Mouse (Mus musculus) kidney, adult 11 months (tissue): ENCODE data around the gene Hltf.
"Not testable (repeated sequence)": the region's sequence is repeated elsewhere in the genome, so short reads cannot be mapped to it uniquely, and the experiment has no call there.

Experiments
- DNase-seq: peaks from one replicate; pipeline ENCODE4 v3.0.0; 2022

Gene Hltf

DNA sequence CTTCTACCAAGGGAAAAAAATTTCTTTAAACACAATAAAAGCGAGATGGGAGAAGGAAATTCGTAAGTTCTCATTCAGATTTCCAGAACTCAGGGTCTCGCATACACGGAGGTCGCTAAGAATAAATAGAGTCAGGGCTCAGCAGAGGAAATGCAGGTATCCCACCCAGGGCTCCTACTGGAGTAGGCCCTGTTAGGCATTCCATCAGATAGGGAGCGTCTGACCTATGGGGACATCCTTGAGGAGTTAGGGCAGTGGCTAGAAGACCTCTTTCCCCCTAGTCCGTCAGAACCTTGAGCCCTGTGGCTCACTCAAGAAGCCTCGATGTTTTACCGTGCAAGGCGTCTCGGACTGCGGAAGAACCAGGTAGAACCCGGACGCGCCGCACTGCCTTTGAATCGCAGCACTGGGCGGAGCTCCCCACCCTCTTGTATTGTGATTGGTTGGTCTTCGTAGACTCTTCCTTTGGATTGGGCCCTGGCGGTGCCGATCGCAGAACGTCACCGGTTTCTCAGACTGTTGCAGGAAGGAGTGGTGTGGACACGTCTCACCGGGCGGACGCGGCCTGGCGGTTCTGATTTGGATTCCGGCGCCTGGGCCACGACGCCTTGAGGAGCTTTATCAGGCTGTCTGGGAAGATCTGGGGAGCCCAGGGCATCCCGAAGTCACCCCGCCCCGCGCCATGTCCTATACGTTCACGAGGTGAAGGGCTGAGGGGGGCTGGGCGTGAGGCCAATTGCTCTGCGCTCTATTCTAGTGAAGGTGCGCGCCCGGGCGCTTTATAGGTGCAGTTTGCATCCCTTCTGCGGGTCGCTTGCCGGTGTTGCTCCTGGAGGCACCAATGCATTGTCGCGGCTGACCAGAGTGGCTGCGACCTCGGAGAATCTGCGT, at the start of gene Hltf:
TSS of gene Hltf (plus strand) at position 506 of the 891 bp plus-strand sequence.
- DNase-seq, result peak; percentile 97

DNA sequence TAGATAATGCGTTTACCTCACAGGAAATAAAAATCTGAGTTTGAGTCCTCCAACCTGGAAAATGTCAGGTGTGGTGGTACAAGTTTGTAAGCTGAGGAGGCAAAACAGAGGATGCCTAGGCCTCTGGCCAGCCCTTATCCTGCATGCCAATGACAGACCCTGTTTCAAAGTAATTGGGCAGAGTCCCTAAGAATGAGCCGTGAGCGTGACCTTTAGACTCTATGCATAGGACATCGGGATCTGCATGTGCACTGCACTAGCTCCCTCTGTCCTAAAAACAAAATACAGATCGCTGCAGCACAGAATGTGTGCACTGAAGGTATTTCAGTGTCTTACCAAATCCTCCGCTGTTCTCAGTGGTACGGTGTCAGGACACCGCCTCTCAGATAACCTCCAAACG, 47.1 kb upstream of the Hltf start:
- no peak for DNase-seq

DNA sequence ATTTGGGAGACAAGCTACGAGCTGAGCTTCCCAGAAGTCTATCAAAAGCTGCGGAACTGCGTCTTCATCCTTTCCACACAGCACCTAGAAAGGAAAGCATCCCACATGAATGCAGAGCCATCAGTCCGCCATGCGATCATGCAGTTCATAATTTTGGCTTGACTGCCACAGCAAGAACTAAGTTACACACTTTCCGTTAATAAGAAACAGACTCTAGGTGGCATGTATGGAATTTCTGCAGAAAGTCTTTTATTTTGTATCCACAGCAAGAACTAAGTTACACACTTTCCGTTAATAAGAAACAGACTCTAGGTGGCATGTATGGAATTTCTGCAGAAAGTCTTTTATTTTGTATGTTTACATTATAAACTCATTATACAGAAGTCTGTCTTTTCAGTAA, 46.7 kb upstream of the Hltf start:
- DNase-seq, result not testable (repeated sequence)

DNA sequence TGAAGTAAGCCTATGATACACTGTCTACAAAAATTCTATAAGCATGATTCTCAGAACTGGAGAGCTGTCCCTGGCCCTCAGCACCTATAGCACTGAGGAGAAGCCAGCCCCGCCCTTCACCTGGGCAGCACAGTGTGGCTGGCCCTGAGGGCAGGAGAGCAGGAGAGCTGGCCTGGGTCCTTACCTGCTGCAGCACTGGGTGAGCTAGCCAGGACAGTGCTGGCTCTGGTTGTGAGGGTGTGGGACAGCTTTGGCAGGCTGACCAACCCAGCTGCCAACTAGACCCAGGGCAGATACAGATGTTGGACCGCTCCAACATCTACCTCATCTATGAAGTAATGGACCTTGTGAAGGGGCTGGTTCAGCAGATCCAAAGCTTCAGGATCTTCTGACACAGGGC, 43.2 kb upstream of the Hltf start:
- no peak for DNase-seq

DNA sequence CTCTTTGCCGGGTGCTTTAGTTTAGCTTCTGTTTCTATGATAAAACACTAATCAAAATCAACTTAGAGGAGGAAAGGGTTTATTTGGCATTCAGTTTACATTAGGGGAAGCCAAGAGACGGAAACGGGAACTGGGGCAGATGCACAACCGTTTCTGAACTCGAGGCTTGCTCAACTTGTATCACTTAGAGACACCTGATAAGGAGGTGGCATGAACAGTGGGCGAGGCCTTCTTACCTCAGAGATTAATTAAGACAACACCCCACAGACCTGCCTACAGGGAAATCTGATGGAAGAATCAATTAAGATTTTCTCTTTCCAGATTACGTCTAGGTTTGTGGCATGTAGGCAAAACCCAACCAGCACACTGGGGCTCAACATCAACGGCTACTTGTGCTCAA, 39.5 kb upstream of the Hltf start:
- no peak for DNase-seq

DNA sequence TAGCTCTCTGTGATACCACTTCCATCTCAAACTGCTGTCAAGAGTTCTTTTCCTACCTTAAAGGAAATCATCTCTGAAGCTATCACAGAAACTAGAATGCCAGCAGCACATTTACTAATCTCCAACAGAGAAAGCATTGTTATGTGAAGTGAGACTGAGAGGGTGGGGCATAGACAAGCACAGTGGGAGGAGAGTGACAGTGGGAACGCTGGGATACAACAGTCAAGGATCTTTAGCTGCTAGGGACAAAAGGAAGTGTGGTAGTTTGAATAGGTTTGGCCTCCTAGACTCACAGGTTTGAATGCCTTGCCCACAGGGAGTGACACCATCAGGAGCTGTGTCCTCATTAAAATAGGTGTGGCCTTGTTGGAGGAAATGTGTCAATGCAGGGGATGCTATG, 33.8 kb upstream of the Hltf start:
- no peak for DNase-seq

DNA sequence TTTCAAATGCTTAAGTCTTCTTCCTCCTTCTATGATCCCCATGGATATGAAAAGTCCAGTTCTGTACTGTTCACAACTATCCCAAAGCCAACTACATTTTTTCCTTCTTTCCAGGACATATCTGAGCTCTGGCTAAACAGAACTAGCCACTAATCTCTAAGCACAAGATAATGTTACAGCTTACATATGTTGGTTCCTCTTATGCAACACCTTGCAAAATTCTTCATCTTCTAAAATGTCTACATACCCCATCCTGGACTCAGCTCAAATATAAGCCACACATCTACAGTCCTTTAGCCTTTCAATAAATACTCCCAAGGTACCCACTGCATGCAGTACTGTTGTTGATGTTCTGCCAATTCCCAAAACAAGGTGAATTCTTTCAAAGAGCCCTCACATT, 31.1 kb upstream of the Hltf start:
- no peak for DNase-seq

DNA sequence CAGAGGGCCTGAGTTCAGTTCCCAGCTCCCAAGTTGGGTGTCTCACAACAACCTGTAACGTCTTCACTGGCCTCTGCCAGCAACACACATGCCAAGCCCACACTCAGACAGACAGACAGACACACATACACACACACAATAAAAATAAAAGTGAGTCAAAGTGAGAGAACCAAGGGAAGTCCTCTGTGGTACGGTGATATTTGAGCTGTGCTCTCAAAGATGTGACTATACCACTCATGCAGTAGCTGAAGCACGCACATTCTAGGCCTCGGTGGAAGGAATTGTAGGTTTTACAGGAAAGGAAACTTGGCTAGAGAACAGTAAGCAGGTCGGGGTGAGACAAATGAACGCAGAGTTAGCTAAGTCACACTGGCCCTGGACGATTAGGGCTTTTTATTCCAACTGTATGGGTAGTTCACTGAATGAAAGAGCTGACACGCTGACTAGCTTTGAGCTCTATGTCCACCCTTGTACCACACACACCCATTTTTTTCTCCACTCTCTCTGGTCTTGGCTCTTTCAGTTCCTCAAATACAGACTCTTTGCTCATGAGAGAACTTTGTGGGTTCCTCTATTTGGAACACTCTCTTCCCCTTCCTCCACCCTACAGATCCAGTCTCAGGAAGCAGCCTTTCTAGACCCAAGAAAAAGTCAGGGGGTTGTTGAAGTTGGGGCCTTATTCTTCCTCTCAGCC, 30.5 kb upstream of the Hltf start:
- DNase-seq, result no peak

DNA sequence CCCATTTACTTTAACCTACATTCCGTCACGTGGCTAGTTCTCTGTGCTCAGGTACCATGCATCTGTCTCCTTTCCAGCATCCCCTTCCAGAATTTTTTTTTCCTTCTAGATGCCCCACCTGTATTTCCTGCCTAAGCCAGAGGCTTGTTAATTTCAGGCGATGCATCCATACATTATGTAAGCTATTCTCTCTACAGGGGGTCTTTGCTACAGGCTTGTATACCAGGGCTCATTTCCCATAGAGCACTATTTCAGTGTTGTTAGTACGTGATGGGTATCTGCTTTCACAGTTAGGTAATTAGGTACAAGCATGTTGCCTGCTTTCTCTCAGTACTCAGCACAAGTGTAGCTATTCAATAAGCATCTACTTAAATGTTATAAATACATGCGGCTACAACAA, 29.8 kb upstream of the Hltf start:
- no peak for DNase-seq

DNA sequence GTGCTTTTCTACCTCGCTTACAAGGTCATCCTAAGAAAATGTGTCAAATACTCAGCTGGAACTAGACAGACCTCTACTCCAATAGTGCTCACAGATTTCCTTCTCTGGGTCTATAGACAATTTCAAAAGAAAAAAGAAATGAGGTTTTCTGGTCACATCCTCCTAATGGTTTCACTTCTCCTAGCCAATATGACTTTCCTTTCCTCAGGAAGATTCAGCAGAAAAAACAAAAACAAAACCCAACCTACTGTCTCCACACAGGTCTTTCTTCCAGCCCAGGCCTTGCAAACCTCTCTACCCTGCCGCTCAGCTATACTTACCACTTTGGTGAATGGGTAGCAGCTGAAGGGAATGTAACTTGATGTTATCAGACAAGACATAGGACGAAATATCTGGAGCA, 29.0 kb upstream of the Hltf start:
- DNase-seq, result no peak

DNA sequence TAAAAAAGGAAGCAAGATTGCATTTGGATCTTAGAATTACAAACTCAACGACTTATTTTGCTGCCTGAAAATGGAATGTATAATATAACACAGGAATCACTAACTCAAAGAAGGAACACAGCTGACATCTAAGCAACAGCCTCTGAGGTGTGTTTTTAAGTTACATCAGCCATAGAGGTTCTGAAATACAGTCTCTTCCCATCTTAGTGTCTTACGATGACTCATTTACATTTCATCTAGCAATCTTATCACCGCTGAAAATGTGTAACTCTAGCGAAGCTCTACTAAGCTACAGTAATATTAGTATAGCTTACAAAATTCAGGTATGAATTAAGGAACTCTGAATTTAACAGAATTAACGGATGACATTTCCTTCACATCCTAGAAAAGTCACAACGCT, 26.8 kb upstream of the Hltf start:
- no peak for DNase-seq

DNA sequence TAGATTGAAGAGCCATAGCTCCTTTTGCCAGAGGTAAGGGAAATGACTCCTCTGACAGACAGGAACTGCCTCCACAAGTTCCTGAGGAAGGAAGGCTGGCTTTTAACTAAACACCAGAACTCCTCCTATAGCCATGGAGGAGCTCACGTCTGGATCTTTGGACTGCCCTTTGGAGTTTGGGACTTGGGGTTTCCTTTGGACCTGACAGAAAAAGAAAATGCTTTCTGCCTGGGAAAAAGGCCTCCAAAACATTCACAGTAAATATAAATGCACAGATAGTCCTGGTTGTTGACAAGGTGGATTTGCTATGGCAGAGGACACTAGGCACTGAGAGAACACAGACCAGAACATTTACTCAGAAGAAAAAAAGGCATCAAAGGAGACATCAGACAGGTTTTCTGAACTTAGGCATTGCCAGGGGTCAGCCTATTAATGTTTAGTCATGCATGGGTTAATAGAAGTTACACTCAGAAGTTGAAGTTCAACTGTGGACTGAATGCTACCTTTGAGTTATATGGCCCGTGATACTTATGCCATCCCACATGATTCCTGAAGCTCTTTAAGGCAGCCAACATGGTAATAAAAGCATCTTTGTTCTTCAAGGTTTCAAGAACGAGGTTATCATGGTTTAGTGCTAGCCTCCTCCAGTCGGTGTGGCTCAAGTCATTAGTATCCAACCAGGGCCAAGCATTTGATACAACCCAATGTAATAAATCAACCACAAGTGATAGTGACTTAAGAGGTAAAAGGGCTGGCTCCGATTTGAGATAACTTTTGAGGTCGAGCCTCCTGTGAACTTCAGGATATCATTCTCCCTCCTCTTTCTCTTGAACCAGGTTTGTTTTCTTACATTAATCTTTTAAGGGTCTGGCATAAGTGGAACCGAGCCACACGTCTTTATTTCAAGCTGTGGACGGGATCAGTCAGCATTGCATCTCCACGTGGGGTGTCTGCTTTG, 23.6 kb upstream of the Hltf start:
- peak; percentile 58 for DNase-seq

DNA sequence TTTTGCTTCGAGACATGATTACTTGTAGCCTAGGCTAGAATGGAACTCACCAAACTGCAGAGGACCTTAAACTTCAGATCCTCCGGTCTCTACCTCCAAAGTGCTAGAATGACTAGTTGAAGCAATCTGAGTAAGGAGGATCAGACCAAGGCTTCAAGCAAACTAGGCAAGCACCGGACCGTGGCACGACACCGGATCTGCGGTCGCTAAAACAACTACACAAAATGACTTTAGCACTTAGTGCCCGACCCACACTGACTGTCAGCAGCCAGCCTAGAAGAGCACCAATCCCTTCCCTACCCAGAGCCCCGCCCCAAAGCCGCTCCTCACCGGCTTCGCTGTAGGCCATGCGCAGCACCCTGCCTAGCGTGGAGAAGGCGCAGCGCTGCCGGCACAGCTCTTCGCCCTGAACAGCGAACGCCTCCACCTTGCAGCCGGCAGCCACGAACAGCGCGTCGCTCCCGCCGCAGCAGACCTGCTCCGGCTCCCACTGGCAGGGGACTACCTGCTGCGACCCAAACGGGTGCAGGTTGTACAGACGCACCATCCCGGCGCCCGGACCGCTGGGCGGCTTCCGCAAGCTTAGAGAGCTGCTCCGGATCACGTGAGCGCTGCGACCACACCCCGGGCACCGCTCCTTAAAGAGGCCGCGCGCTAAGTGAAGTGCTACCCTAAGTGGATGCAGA, 22.7 kb upstream of the Hltf start, which contains the start of gene Hps3:
TSS of gene Hps3 (minus strand) at position 597 of the 686 bp plus-strand sequence.
- peak; percentile 91 for DNase-seq

DNA sequence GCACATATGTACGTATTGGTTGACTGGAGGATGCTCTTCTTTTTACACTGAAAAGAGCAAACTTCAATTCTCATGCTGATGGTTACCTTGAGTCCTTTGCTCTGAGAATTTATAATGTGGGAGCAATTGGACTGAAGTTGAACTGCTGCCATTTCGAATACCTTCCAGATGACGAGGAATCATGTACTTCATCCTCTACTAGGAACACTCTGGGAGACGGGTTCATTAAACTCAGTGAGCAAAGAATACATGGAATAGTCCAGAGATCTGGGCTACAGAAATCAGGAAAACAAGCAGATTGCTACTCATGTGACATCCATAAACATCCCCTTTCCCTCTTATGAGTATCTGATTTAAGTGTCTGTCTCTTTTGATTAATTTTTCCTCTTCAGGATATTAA, 21.5 kb upstream of the Hltf start:
- DNase-seq, result no peak

DNA sequence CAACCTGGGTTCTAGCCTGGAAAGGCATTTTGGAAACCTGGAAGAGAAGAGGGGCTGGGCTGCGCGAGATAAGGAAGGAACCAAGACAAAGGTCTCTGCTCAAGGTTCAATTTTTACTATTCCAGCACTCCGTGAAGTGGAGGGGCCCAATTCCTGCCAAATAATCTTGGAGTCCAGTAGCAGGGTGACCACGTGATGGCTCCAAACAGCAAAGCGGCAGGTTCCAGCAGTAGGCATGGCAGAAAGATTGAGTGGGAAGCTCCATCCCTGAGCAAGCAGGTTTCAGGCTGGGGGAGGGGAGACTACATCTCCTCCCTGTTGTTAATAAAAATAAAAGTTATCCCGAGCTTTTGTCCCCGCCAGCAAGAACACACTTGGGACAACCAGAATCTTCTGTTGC, 16.1 kb upstream of the Hltf start:
- not testable (repeated sequence) for DNase-seq

DNA sequence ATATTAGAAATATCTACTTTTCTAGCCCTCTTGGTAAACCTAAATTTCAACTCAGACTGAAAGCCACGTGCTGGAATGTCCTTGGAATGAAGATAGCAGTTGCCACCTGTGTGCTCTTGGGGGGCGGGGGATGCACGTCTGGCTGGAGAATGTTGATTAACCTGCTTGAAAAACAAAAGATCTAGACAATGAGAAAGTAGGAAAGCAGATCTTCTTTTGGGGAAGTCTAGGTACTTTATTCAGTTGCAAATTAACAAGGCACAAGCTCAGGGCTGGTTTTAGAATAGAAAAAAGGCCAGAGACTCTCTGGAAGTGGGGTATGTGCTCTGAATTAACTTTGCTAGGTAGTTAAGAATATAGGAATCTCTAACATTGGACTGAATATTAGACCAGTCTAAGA, 12.9 kb upstream of the Hltf start:
- DNase-seq, result not testable (repeated sequence)

DNA sequence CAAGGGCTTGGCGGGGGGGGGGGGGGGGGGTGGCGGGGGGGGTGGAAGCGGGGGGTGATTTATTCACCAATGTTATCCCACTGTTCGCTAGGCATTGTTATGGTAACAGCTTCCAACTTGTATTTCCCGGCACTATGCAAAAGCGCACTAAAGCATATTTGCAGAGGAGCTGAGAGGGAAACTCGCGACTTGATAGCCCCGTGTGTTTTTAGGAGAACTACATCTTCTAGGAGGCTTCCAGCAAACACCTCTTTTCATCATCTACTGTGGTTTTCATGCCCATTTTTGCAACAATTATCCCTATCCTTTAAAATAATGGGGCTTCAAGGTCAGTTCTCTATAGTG, 558 bp downstream of the Hltf start:
- no peak for DNase-seq

DNA sequence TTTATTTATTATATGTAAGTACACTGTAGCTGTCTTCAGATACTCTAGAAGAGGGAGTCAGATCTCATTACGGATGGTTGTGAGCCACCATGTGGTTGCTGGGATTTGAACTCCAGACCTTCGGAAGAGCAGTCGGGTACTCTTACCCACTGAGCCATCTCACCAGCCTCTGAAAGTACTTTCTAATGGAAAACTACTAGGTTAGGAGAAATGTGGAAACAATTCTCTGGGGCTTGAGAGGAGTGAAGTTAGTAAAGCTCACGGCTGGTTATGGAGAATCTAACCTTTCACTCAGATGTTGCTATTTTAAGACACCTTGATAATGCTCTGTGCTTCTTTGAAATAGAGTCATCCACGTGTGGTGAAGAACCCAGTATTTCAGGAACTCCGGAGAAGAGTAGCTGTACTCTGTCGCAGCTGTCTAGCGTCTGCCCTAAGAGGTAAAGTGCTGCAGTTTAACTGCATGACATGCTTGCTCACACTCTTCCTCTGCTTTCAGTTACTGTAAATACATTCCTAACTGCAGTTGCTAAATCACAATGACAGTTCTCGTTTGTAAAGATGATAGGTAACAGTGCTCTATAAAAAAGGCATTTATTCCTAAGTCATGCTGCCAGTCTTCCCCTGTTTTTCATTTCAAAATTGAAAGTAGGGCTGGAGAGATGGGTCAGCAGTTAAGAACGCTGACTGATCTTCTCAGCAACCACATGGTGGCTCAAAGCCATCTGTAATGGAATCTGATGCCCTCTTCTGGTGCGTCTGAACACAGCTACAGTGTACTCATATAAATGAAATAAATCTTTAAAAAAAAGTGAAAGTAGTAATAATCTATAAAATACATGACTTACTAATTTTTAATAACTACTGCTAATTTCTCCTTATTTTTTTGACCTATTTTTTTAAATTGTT, 18.8 kb downstream of the Hltf start:
- no peak for DNase-seq

DNA sequence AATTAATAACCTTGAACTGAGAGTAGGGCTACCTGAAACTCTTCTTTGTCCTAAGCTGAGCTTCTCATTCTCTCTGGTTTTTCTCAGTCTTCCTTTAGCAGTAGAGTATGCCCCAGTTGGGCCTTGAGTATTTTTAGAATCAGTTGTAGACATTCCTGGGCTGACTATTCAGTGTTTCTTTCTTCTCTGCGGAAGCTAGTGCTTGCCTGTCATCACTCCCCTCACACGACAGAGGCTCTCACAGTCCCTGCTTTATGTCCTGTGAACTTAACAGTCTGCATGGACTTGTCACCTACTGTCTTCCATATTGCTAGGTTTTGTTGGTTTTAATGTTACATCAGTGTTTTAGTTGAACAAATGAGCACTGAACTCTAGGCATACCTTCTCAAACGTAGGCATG, 24.6 kb downstream of the Hltf start:
- DNase-seq, result no peak

DNA sequence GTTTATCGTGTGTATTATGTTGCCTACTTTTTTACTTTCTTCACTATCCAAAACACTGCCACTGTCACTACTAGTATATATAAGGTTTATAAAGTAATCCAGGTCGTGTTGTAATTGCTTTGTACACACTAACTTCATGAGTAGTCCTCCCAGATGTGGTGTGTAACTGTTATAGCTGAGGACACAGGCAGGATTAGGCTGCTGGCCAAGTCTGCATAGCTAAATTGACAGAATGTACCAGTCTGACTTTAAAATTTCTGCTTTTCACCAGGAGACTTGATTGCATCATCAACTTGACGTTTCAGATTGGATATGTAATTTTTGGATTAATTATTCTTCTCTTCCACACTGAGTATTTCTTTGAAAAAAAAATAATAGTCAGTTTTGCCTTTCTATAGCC, 46.2 kb downstream of the Hltf start:
- no peak for DNase-seq

DNA sequence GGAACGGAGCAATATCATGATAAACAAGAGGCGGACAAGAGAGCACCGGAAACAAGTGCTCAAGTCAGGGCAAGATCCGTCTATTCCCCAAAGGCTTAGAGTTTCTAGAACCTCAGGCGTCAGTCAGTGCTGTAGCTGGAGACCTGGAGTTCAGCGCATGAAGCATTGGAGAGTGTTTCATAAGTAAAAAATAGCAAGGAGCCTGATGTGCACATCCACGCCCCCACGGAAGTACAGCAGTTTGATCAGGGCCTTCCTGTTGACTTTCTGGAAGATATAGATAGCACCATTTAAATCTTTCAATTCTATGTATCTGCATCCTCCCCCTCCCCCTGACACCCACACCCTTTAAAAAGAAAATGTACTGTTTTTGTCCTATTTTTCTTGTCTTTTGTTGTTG, 46.7 kb downstream of the Hltf start:
- no peak for DNase-seq

DNA sequence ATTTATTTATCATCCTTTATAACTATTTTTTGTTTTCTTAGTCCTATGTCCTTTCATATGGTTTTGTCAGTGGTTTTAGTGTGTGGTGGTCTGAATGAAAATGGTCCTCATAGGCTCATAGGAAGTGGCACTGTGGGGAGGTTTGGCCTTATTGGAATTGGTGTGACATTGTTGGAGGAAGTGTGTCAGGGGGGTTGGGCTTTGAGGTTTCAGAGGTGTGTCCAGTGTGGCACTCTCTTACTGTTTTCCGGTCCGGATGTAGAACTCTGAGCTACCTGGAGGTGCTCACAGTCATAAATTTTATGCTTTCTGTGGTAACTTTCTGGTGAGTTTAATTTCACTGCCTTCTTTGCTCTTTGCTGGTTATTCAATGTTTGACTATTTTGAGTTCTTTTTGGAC, 47.2 kb downstream of the Hltf start:
- no peak for DNase-seq
